Mouse (Mus musculus) intestine, embryonic 15.5 days (tissue): Measurements from ENCODE around the gene Ctsd. TPM values are rescaled to one million over a fixed set of nuclear protein-coding genes. Genes with fewer than 3 reads are reported as not detected.

Source experiments
- ATAC-seq: fragments of 200-750 bp; cut with Nextera tagmentation; 2 replicates; pipeline ENCODE4 v1.8.0; 2017; ENCODE audit warnings: moderate TSS enrichment, moderate library complexity
- H3K27ac ChIP-seq: fragments of 300-500 bp; sonication (generic); 2 replicates; pipeline ENCODE4 v1.5.1; 2015; ENCODE audit warnings: mild to moderate bottlenecking, inconsistent platforms
- H3K27me3 ChIP-seq: fragments of 300-500 bp; sonication (generic); replicated peaks from 2 replicates; pipeline ENCODE4 v1.6.1; 2015; ENCODE audit warnings: inconsistent platforms
- H3K36me3 ChIP-seq: fragments of 300-500 bp; sonication (generic); 2 replicates; pipeline ENCODE4 v1.6.1; 2015; ENCODE audit warnings: inconsistent platforms
- H3K4me1 ChIP-seq: fragments of 300-500 bp; sonication (generic); replicated peaks from 2 replicates; pipeline ENCODE4 v1.6.1; 2015; ENCODE audit warnings: inconsistent platforms
- H3K4me2 ChIP-seq: fragments of 300-500 bp; sonication (generic); replicated peaks from 2 replicates; pipeline ENCODE4 v1.6.1; 2015; ENCODE audit warnings: mild to moderate bottlenecking, inconsistent platforms
- H3K4me3 ChIP-seq: fragments of 300-500 bp; sonication (generic); replicated peaks from 2 replicates; pipeline ENCODE4 v1.5.1; 2015; ENCODE audit warnings: inconsistent platforms
- H3K9ac ChIP-seq: fragments of 300-500 bp; sonication (generic); 2 replicates; pipeline ENCODE4 v1.6.1; 2015; ENCODE audit warnings: inconsistent platforms
- H3K9me3 ChIP-seq: fragments of 300-500 bp; sonication (generic); 2 replicates; pipeline ENCODE4 v1.6.1; 2016; ENCODE audit warnings: inconsistent platforms
- WGBS: fragments of 180-500 bp; shearing (Covaris S2); methylation state at CpG from one replicate; pipeline ENCODE4 v1.1.7; 2015; 5-methylcytosine and 5-hydroxymethylcytosine counted together
- polyA plus RNA-seq: library from polyadenylated mRNA; unstranded; fragments of >200 nt; fragmentation: Nextera tagmentation; extraction: Ambion mirVana; gene quantifications from 2 replicates; pipeline ENCODE4 v1.2.1, GENCODE M21; 2015

Ctsd gene
- 282 and 329 TPM in 2 replicates for polyA plus RNA-seq

GRCm38 (mm10) chr7:142387419-142388148 lies at the start of gene Ctsd:
Ctsd (minus strand) TSS chr7:142388038.
- H3K27ac ChIP-seq = peak within 1 kb of the TSS; percentile 73
- peak; percentile 98 for ATAC-seq
- H3K4me1 ChIP-seq = peaks cover 17% of the 10 kb centered on the region
- peaks cover 19% of the 10 kb centered on the region for H3K36me3 ChIP-seq
- peak within 1 kb of the TSS; percentile 85 for H3K4me2 ChIP-seq
- H3K4me3 ChIP-seq = peak within 1 kb of the TSS; percentile 82
- WGBS = under 1% methylated on average over 55 of the region's 55 CpGs
- H3K9ac ChIP-seq = peak within 1 kb of the TSS; percentile 76
- no peaks in the 10 kb centered on the region for H3K27me3 ChIP-seq
- no peaks in the 10 kb centered on the region for H3K9me3 ChIP-seq

GRCm38 (mm10) chr7:142437324-142437723 lies 49.5 kb upstream of the Ctsd start:
- no peak for ATAC-seq
- WGBS = 78% methylated on average over 5 of the region's 5 CpGs
- H3K4me2 ChIP-seq = no peak overlapping the region
- no peak overlapping the region for H3K27ac ChIP-seq
- peaks cover 44% of the 10 kb centered on the region for H3K4me1 ChIP-seq
- H3K36me3 ChIP-seq = no peaks in the 10 kb centered on the region
- H3K4me3 ChIP-seq = no peak overlapping the region
- H3K9me3 ChIP-seq = no peaks in the 10 kb centered on the region
- H3K9ac ChIP-seq = peak overlapping the region; percentile 2; the same call in 1 of the 2 replicates
- no peaks in the 10 kb centered on the region for H3K27me3 ChIP-seq

GRCm38 (mm10) chr7:142435524-142435923 lies 47.7 kb upstream of the Ctsd start:
- Histone ChIP-seq H3K9me3 (no peaks in the 10 kb centered on the region), H3K36me3 (no peaks in the 10 kb centered on the region), H3K4me3 (no peak overlapping the region), H3K27ac (peak overlapping the region; percentile 54; the same call in 1 of the 2 replicates), H3K4me2 (no peak overlapping the region), H3K4me1 (peaks cover 33% of the 10 kb centered on the region), H3K9ac (no peak overlapping the region), H3K27me3 (no peaks in the 10 kb centered on the region)
- 23% methylated on average over 4 of the region's 4 CpGs for WGBS
- ATAC-seq = peak; percentile 54; the same call in 1 of the 2 replicates

GRCm38 (mm10) chr7:142434137-142434865 lies 46.5 kb upstream of the Ctsd start, which contains the start of gene Syt8:
Syt8 (plus strand) TSS chr7:142434850.
- peak within 1 kb of the TSS; percentile 44 for H3K9ac ChIP-seq
- H3K36me3 ChIP-seq = no peaks in the 10 kb centered on the region
- 72% methylated on average over 10 of the region's 10 CpGs for WGBS
- ATAC-seq = peak; percentile 84
- H3K4me2 ChIP-seq = peak within 1 kb of the TSS; percentile 36; the same call in 1 of the 2 replicates
- no peak within 1 kb of the TSS for H3K4me3 ChIP-seq
- peak within 1 kb of the TSS; percentile 57 for H3K27ac ChIP-seq
- no peaks in the 10 kb centered on the region for H3K9me3 ChIP-seq
- no peaks in the 10 kb centered on the region for H3K27me3 ChIP-seq
- H3K4me1 ChIP-seq = peaks cover 34% of the 10 kb centered on the region

- Histone ChIP-seq H3K4me3 (no peak overlapping the region), H3K4me2 (peak overlapping the region; percentile 36; the same call in 1 of the 2 replicates), H3K27ac (peak overlapping the region; percentile 24; the same call in 1 of the 2 replicates), H3K9me3 (no peaks in the 10 kb centered on the region), H3K4me1 (peaks cover 34% of the 10 kb centered on the region), H3K27me3 (no peaks in the 10 kb centered on the region), H3K36me3 (no peaks in the 10 kb centered on the region), H3K9ac (peak overlapping the region; percentile 44)
- ATAC-seq = no peak
- WGBS = 20% methylated on average over 19 of the region's 19 CpGs
These were observed 45.8 kb upstream of the Ctsd start for GRCm38 (mm10) chr7:142433623-142434022.

GRCm38 (mm10) chr7:142431106-142431505 lies 43.3 kb upstream of the Ctsd start:
- H3K9me3 ChIP-seq = no peaks in the 10 kb centered on the region
- ATAC-seq = no peak

GRCm38 (mm10) chr7:142430160-142430678 lies 42.4 kb upstream of the Ctsd start:
- H3K4me2 ChIP-seq = 0 out of 2 replicates have a peak overlapping the region, but pooled peaks have one; percentile 9
- H3K4me1 ChIP-seq = peaks cover 31% of the 10 kb centered on the region
- H3K27me3 ChIP-seq = no peaks in the 10 kb centered on the region
- no peak overlapping the region for H3K4me3 ChIP-seq
- peak; percentile 41 for ATAC-seq
- 35% methylated on average over 12 of the region's 12 CpGs for WGBS
- no peaks in the 10 kb centered on the region for H3K9me3 ChIP-seq
- H3K27ac ChIP-seq = peak overlapping the region; percentile 4; the same call in 1 of the 2 replicates
- H3K9ac ChIP-seq = no peak overlapping the region
- H3K36me3 ChIP-seq = no peaks in the 10 kb centered on the region

More at GRCm38 (mm10) chr7:142431106-142431505, 43.3 kb upstream of the Ctsd start:
- Histone ChIP-seq H3K27me3 (no peaks in the 10 kb centered on the region), H3K4me2 (no peak overlapping the region), H3K4me1 (peaks cover 34% of the 10 kb centered on the region), H3K4me3 (no peak overlapping the region), H3K9ac (no peak overlapping the region), H3K36me3 (no peaks in the 10 kb centered on the region), H3K27ac (no peak overlapping the region)
- 85% methylated on average over 14 of the region's 14 CpGs for WGBS

- WGBS = 17% methylated on average over 7 of the region's 7 CpGs
- Histone ChIP-seq H3K4me1 (peaks cover 11% of the 10 kb centered on the region), H3K9ac (no peak overlapping the region), H3K9me3 (no peaks in the 10 kb centered on the region), H3K27ac (no peak overlapping the region), H3K27me3 (no peaks in the 10 kb centered on the region), H3K4me2 (no peak overlapping the region), H3K36me3 (no peaks in the 10 kb centered on the region), H3K4me3 (no peak overlapping the region)
- 0 out of 2 replicates have a peak, but pooled peaks have one; percentile 39 for ATAC-seq
These were observed 40.4 kb upstream of the Ctsd start for GRCm38 (mm10) chr7:142428213-142428612.

- H3K27ac ChIP-seq = no peak overlapping the region
- no peak overlapping the region for H3K4me2 ChIP-seq
- WGBS = 63% methylated on average over 11 of the region's 11 CpGs
- H3K4me3 ChIP-seq = no peak overlapping the region
- H3K36me3 ChIP-seq = no peaks in the 10 kb centered on the region
- H3K27me3 ChIP-seq = no peaks in the 10 kb centered on the region
- H3K4me1 ChIP-seq = peaks cover 8% of the 10 kb centered on the region
- H3K9me3 ChIP-seq = no peaks in the 10 kb centered on the region
- H3K9ac ChIP-seq = no peak overlapping the region
- ATAC-seq = no peak
These were observed 37.9 kb upstream of the Ctsd start for GRCm38 (mm10) chr7:142425641-142426213.

GRCm38 (mm10) chr7:142421826-142422225 lies 34.0 kb upstream of the Ctsd start:
- ATAC-seq = no peak
- Histone ChIP-seq H3K36me3 (no peaks in the 10 kb centered on the region), H3K4me1 (no peaks in the 10 kb centered on the region), H3K9me3 (no peaks in the 10 kb centered on the region), H3K27me3 (no peaks in the 10 kb centered on the region), H3K9ac (no peak overlapping the region), H3K27ac (no peak overlapping the region), H3K4me3 (no peak overlapping the region), H3K4me2 (no peak overlapping the region)
- 75% methylated on average over 2 of the region's 2 CpGs for WGBS

- peak; percentile 39; the same call in 1 of the 2 replicates for ATAC-seq
- Histone ChIP-seq H3K4me2 (no peak overlapping the region), H3K27ac (no peak overlapping the region), H3K4me3 (no peak overlapping the region), H3K4me1 (no peaks in the 10 kb centered on the region), H3K9ac (no peak overlapping the region), H3K9me3 (no peaks in the 10 kb centered on the region), H3K27me3 (no peaks in the 10 kb centered on the region), H3K36me3 (no peaks in the 10 kb centered on the region)
- 71% methylated on average over 5 of the region's 5 CpGs for WGBS
These were observed 32.0 kb upstream of the Ctsd start for GRCm38 (mm10) chr7:142419887-142420286.

- Histone ChIP-seq H3K27me3 (no peaks in the 10 kb centered on the region), H3K4me1 (no peaks in the 10 kb centered on the region), H3K36me3 (no peaks in the 10 kb centered on the region), H3K4me2 (no peak overlapping the region), H3K9me3 (no peaks in the 10 kb centered on the region), H3K9ac (no peak overlapping the region), H3K27ac (no peak overlapping the region), H3K4me3 (no peak overlapping the region)
- 91% methylated on average over 8 of the region's 8 CpGs for WGBS
- no peak for ATAC-seq
These were observed 30.8 kb upstream of the Ctsd start for GRCm38 (mm10) chr7:142418679-142419078.
